Mouse (Mus musculus) heart, postnatal 0 days (tissue): Measurements from ENCODE around the gene Tppp3. TPM values are rescaled to one million over a fixed set of nuclear protein-coding genes. Genes with fewer than 3 reads are reported as not detected.

Experiments
- ATAC-seq: fragments of 200-750 bp; cut with Nextera tagmentation; 2 replicates; pipeline ENCODE4 v1.8.0; 2017; ENCODE audit warnings: low read depth, moderate number of reproducible peaks, moderate library complexity; ENCODE audit not compliant: insufficient read depth
- DNase-seq: peaks from one replicate; pipeline ENCODE4 v3.0.0-alpha.2; 2016; ENCODE audit warnings: low spot score
- H3K27ac ChIP-seq: fragments of 300-500 bp; sonication (generic); 2 replicates; pipeline ENCODE4 v1.5.1; 2014; ENCODE audit warnings: low read depth, mild to moderate bottlenecking
- H3K27me3 ChIP-seq: fragments of 300-500 bp; sonication (generic); 2 replicates; pipeline ENCODE4 v1.6.1; 2014; ENCODE audit warnings: low read length, mixed read lengths; ENCODE audit not compliant: control insufficient read depth, insufficient read depth
- H3K36me3 ChIP-seq: fragments of 300-500 bp; sonication (generic); replicated peaks from 2 replicates; pipeline ENCODE4 v1.6.1; 2014; ENCODE audit warnings: low read length, mixed read lengths; ENCODE audit not compliant: control insufficient read depth, insufficient read depth
- H3K4me1 ChIP-seq: fragments of 300-500 bp; sonication (generic); 2 replicates; pipeline ENCODE4 v1.6.1; 2014; ENCODE audit warnings: antibody characterized with exemption; ENCODE audit not compliant: control insufficient read depth, insufficient read depth
- H3K4me2 ChIP-seq: fragments of 300-500 bp; sonication (generic); 2 replicates; pipeline ENCODE4 v1.6.1; 2014; ENCODE audit warnings: low read depth, mild to moderate bottlenecking, low read length, moderate library complexity
- H3K4me3 ChIP-seq: fragments of 300-500 bp; sonication (generic); 2 replicates; pipeline ENCODE4 v1.5.1; 2014; ENCODE audit warnings: low read depth, low read length
- H3K9ac ChIP-seq: fragments of 300-500 bp; sonication (generic); replicated peaks from 2 replicates; pipeline ENCODE4 v1.6.1; 2014; ENCODE audit warnings: low read depth, low read length, mixed read lengths
- H3K9me3 ChIP-seq: fragments of 300-500 bp; sonication (generic); replicated peaks from 2 replicates; pipeline ENCODE4 v1.6.1; 2016; ENCODE audit warnings: low read length; ENCODE audit not compliant: control insufficient read depth
- CTCF ChIP-seq: IDR thresholded peaks from 2 replicates; pipeline ENCODE4 v1.5.1; 2016; ENCODE audit warnings: antibody characterized with exemption, control low read depth, low read depth
- EP300 ChIP-seq: IDR thresholded peaks from 2 replicates; pipeline ENCODE4 v1.6.1; 2016; ENCODE audit warnings: antibody characterized with exemption, low read depth
- WGBS: fragments of 180-500 bp; shearing (Covaris S2); extraction: QIAGEN DNeasy Blood & Tissue Kit; methylation state at CpG from one replicate; pipeline ENCODE4 v1.1.7; 2014; 5-methylcytosine and 5-hydroxymethylcytosine counted together
- polyA plus RNA-seq: library from polyadenylated mRNA; unstranded; fragments of >200 nt; fragmentation: Nextera tagmentation; extraction: Ambion mirVana; gene quantifications from 2 replicates; pipeline ENCODE4 v1.2.1, GENCODE M21; 2015
- total RNA-seq: library from RNA; depleted of rRNA; stranded (reverse); fragments of >200 nt; gene quantifications from 2 replicates; pipeline ENCODE4 v1.2.3, GENCODE M21; 2014; ENCODE audit warnings: low replicate concordance; rRNA removed

The Tppp3 gene
- total and polyA plus RNA-seq, 2 experiments from 2014 or later = 12.9 to 37.8 TPM

DNA sequence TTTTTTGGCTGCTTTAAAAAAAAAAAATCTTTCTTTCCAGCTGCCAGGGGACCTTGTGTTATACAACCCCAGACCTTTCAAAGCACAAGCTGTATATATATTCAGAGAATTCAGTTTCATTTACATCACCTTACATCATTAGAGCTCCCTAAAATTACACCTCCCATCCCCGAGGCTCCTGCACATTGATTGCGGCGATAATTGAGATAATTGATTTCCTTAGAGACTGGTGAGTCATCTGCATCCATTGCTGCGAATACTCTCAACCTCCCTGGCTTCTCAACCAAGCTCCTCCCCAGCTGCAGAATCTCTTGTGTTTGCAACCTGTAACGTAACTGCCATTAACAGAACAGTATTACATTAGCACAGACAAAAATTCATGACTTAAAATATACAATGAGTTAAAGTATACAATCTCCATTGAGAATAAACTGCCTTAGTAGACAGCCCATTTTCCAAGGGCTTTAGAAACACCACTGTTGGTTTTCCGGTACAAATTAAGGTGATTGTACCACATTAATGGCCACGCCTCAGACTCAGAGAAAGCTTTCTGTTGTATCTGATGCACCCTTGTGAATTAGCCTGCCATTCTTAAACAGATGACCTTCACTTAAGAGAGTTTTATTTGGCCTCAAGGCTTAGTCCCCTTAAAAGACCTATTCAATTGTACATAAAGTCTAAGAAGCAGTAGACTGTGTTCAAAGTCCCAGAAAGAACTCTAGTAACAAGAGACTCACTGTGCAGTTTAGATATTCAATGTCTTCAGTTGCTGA is 39.4 kb downstream of the Tppp3 start:
- Histone ChIP-seq H3K36me3 (no peaks in the 10 kb centered on the region), H3K4me1 (0 out of 2 replicates have a peak, but pooled peaks cover 5% of the 10 kb centered on the region), H3K27me3 (no peaks in the 10 kb centered on the region), H3K27ac (no peak overlapping the region), H3K4me2 (no peak overlapping the region), H3K9ac (no peak overlapping the region), H3K4me3 (no peak overlapping the region), H3K9me3 (no peaks in the 10 kb centered on the region)
- no peak for TF ChIP-seq EP300
- no peak for TF ChIP-seq CTCF
- no peak for ATAC-seq
- DNase-seq = no peak
- 64% methylated on average over 7 of the region's 7 CpGs for WGBS

- no peak for ATAC-seq
- Histone ChIP-seq H3K9me3 (no peaks in the 10 kb centered on the region), H3K4me2 (no peak overlapping the region), H3K4me3 (no peak overlapping the region), H3K9ac (no peak overlapping the region), H3K4me1 (no peaks in the 10 kb centered on the region), H3K27me3 (no peaks in the 10 kb centered on the region), H3K36me3 (no peaks in the 10 kb centered on the region), H3K27ac (no peak overlapping the region)
- TF ChIP-seq EP300 = no peak
- TF ChIP-seq CTCF = no peak
- 61% methylated on average over 6 of the region's 6 CpGs for whole genome bisulfite sequencing
- DNase-seq = no peak
These were observed 44.4 kb downstream of the Tppp3 start for GRCm38 (mm10) chr8:105426878-105427277.

DNA sequence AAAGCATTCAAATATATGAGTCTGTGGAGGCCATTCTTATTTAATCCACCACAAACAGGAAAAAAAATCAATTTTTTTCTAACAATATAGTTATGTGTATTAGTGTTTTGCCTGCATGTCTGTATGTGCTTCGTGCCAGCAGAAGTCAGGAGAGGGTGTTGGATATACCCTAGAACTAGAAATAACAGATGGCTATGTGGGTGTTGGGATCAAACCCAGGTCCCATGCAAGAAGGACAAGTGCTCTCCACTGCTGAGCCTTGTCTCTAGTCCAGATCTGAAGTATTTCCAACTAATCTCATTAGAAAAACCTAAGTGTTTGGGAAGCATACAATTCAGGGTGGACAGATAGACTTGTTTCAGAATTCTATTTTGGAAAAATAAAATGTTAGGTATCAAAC is 49.3 kb downstream of the Tppp3 start:
- Histone ChIP-seq H3K36me3 (no peaks in the 10 kb centered on the region), H3K27ac (no peak overlapping the region), H3K4me3 (no peak overlapping the region), H3K4me1 (no peaks in the 10 kb centered on the region), H3K9ac (no peak overlapping the region), H3K27me3 (no peaks in the 10 kb centered on the region), H3K4me2 (no peak overlapping the region), H3K9me3 (0 out of 2 replicates have a peak, but pooled peaks cover 1% of the 10 kb centered on the region)
- no peak for ATAC-seq
- TF ChIP-seq EP300 (no peak), CTCF (no peak)
- no peak for DNase-seq
- 62% methylated on average over 1 of the region's 1 CpGs for WGBS

DNA sequence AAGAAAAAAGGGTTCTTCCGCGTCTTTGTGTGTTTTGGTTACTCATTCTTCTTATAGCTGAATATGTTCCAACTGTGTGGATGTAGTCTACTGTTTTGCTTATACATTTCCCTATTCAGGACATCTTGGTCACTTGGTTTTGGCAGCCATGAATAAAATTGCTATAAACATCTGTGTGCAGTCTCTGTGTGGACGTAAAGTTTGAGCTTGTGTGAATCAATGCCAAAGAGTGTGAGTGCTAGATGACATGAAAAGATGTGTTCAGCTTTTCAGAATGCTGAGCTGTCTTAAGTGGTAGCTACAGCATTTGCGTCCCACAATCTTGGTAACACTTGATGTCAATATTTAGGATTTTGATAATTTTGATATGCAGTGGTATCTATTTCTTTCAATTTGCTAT is 51.5 kb downstream of the Tppp3 start:
- no peak overlapping the region for H3K27ac ChIP-seq
- H3K4me3 ChIP-seq = no peak overlapping the region
- no peak overlapping the region for H3K9ac ChIP-seq
- H3K36me3 ChIP-seq = no peaks in the 10 kb centered on the region
- no peak for TF ChIP-seq CTCF
- TF ChIP-seq EP300 = no peak
- H3K4me2 ChIP-seq = no peak overlapping the region
- H3K4me1 ChIP-seq = no peaks in the 10 kb centered on the region
- 0 out of 2 replicates have a peak, but pooled peaks cover 3% of the 10 kb centered on the region for H3K9me3 ChIP-seq
- DNase-seq (no peak), ATAC-seq (no peak)
- 76% methylated on average over 4 of the region's 4 CpGs for WGBS
- no peaks in the 10 kb centered on the region for H3K27me3 ChIP-seq

- 78% methylated on average over 2 of the region's 2 CpGs for WGBS
- Histone ChIP-seq H3K4me2 (no peak overlapping the region), H3K9ac (no peak overlapping the region), H3K36me3 (no peaks in the 10 kb centered on the region), H3K4me3 (no peak overlapping the region), H3K9me3 (0 out of 2 replicates have a peak, but pooled peaks cover 3% of the 10 kb centered on the region), H3K4me1 (no peaks in the 10 kb centered on the region), H3K27ac (no peak overlapping the region), H3K27me3 (peaks cover 7% of the 10 kb centered on the region)
- DNase-seq (no peak), ATAC-seq (no peak)
- TF ChIP-seq EP300 (no peak), CTCF (no peak)
These were observed 52.3 kb downstream of the Tppp3 start for GRCm38 (mm10) chr8:105418992-105419391.

Other genes with a start within 250 kb of the Tppp3 start
- gene D230025D16Rik, start 246.4 kb downstream of the Tppp3 start, total RNA-seq = 27.1 and 30.4 TPM in 2 replicates
- 14.3 and 15.2 TPM in 2 replicates for gene D230025D16Rik, start 246.4 kb downstream of the Tppp3 start, polyA plus RNA-seq
- 6.0 and 9.7 TPM in 2 replicates for gene B3gnt9, start 216.4 kb downstream of the Tppp3 start, total RNA-seq
- 7.3 and 7.7 TPM in 2 replicates for gene B3gnt9, start 216.4 kb downstream of the Tppp3 start, polyA plus RNA-seq
- gene Tradd, start 206.9 kb downstream of the Tppp3 start, total RNA-seq = 9.0 and 10.4 TPM in 2 replicates
- gene Tradd, start 206.9 kb downstream of the Tppp3 start, polyA plus RNA-seq = 16.7 and 17.6 TPM in 2 replicates
- gene Fbxl8, start 206.9 kb downstream of the Tppp3 start, total RNA-seq = 1.5 and 6.4 TPM in 2 replicates
- 3.6 and 4.3 TPM in 2 replicates for gene Fbxl8, start 206.9 kb downstream of the Tppp3 start, polyA plus RNA-seq
- 2.1 TPM in 1 of 2 replicates, not detected in the other for gene Hsf4, start 201.7 kb downstream of the Tppp3 start, total RNA-seq
- gene Hsf4, start 201.7 kb downstream of the Tppp3 start, polyA plus RNA-seq = 0.34 and 0.43 TPM in 2 replicates
- 6.8 and 13.2 TPM in 2 replicates for gene Nol3, start 195.4 kb downstream of the Tppp3 start, total RNA-seq
- gene Nol3, start 195.4 kb downstream of the Tppp3 start, polyA plus RNA-seq = 9.8 and 10.0 TPM in 2 replicates
- 0.43 and 3.5 TPM in 2 replicates for gene 4931428F04Rik, start 181.7 kb downstream of the Tppp3 start, total RNA-seq
- 3.3 and 3.5 TPM in 2 replicates for gene 4931428F04Rik, start 181.7 kb downstream of the Tppp3 start, polyA plus RNA-seq
- 6.1 and 10.6 TPM in 2 replicates for gene Exoc3l, start 175.4 kb downstream of the Tppp3 start, total RNA-seq
- gene Exoc3l, start 175.4 kb downstream of the Tppp3 start, polyA plus RNA-seq = 9.5 and 9.9 TPM in 2 replicates
- 19.2 and 27.9 TPM in 2 replicates for gene E2f4, start 173.9 kb downstream of the Tppp3 start, total RNA-seq
- gene E2f4, start 173.9 kb downstream of the Tppp3 start, polyA plus RNA-seq = 21.8 and 22.6 TPM in 2 replicates
- 1.4 and 2.2 TPM in 2 replicates for gene Elmo3, start 165.9 kb downstream of the Tppp3 start, total RNA-seq
- gene Elmo3, start 165.9 kb downstream of the Tppp3 start, polyA plus RNA-seq = 1.6 and 1.9 TPM in 2 replicates
- gene Lrrc29, start 145.2 kb downstream of the Tppp3 start, total RNA-seq = 4.0 and 5.8 TPM in 2 replicates
- 1.1 and 1.5 TPM in 2 replicates for gene Lrrc29, start 145.2 kb downstream of the Tppp3 start, polyA plus RNA-seq
- 69.3 and 81.0 TPM in 2 replicates for gene Tmem208, start 145.2 kb downstream of the Tppp3 start, total RNA-seq
- gene Tmem208, start 145.2 kb downstream of the Tppp3 start, polyA plus RNA-seq = 66.2 and 68.9 TPM in 2 replicates
- gene Fhod1, start 123.6 kb downstream of the Tppp3 start, total RNA-seq = 6.4 and 6.9 TPM in 2 replicates
- 0.70 and 0.72 TPM in 2 replicates for gene Fhod1, start 123.6 kb downstream of the Tppp3 start, polyA plus RNA-seq
- 1.2 and 3.9 TPM in 2 replicates for gene Slc9a5, start 122.7 kb downstream of the Tppp3 start, total RNA-seq
- gene Slc9a5, start 122.7 kb downstream of the Tppp3 start, polyA plus RNA-seq = 0.27 and 0.41 TPM in 2 replicates
- gene Plekhg4, start 98.3 kb downstream of the Tppp3 start, total RNA-seq = not detected in 2 replicates
- 0.03 and 0.08 TPM in 2 replicates for gene Plekhg4, start 98.3 kb downstream of the Tppp3 start, polyA plus RNA-seq
- gene Kctd19, start 58.0 kb downstream of the Tppp3 start, total RNA-seq = not detected in 2 replicates
- gene Kctd19, start 58.0 kb downstream of the Tppp3 start, polyA plus RNA-seq = not detected in 2 replicates
- 0.23 TPM in 1 of 2 replicates, not detected in the other for gene Lrrc36, start 58.0 kb downstream of the Tppp3 start, total RNA-seq
- 0.36 and 0.56 TPM in 2 replicates for gene Lrrc36, start 58.0 kb downstream of the Tppp3 start, polyA plus RNA-seq
- gene Zdhhc1, start 25.4 kb upstream of the Tppp3 start, total RNA-seq = 37.8 and 56.2 TPM in 2 replicates
- gene Zdhhc1, start 25.4 kb upstream of the Tppp3 start, polyA plus RNA-seq = 19.1 TPM in 2 replicates
- not detected in 2 replicates for gene Hsd11b2, start 47.2 kb upstream of the Tppp3 start, total RNA-seq
- gene Hsd11b2, start 47.2 kb upstream of the Tppp3 start, polyA plus RNA-seq = 0.18 and 0.25 TPM in 2 replicates
- gene Atp6v0d1, start 94.5 kb upstream of the Tppp3 start, total RNA-seq = 52.1 and 60.8 TPM in 2 replicates
- 57.5 and 58.9 TPM in 2 replicates for gene Atp6v0d1, start 94.5 kb upstream of the Tppp3 start, polyA plus RNA-seq
- 10.6 and 15.9 TPM in 2 replicates for gene Ripor1, start 133.7 kb upstream of the Tppp3 start, total RNA-seq
- gene Ripor1, start 133.7 kb upstream of the Tppp3 start, polyA plus RNA-seq = 21.2 and 22.2 TPM in 2 replicates
- gene Ctcf, start 165.0 kb upstream of the Tppp3 start, total RNA-seq = 13.7 and 21.3 TPM in 2 replicates
- 42.0 and 42.3 TPM in 2 replicates for gene Ctcf, start 165.0 kb upstream of the Tppp3 start, polyA plus RNA-seq
- gene Agrp, start 165.9 kb upstream of the Tppp3 start, total RNA-seq = not detected in 2 replicates
- 0.25 and 0.53 TPM in 2 replicates for gene Agrp, start 165.9 kb upstream of the Tppp3 start, polyA plus RNA-seq
- 1.3 and 1.4 TPM in 2 replicates for gene Carmil2, start 214.7 kb upstream of the Tppp3 start, total RNA-seq
- gene Carmil2, start 214.7 kb upstream of the Tppp3 start, polyA plus RNA-seq = 0.05 and 0.10 TPM in 2 replicates
- gene Acd, start 229.6 kb upstream of the Tppp3 start, total RNA-seq = 8.7 and 12.8 TPM in 2 replicates
- 29.1 and 32.1 TPM in 2 replicates for gene Acd, start 229.6 kb upstream of the Tppp3 start, polyA plus RNA-seq
- gene Pard6a, start 229.6 kb upstream of the Tppp3 start, total RNA-seq = 14.0 and 15.5 TPM in 2 replicates
- 16.7 and 18.5 TPM in 2 replicates for gene Pard6a, start 229.6 kb upstream of the Tppp3 start, polyA plus RNA-seq
- gene 4933405L10Rik, start 236.1 kb upstream of the Tppp3 start, total RNA-seq = not detected in 2 replicates
- not detected in 2 replicates for gene 4933405L10Rik, start 236.1 kb upstream of the Tppp3 start, polyA plus RNA-seq
- 1.1 and 11.1 TPM in 2 replicates for gene Enkd1, start 236.7 kb upstream of the Tppp3 start, total RNA-seq
- gene Enkd1, start 236.7 kb upstream of the Tppp3 start, polyA plus RNA-seq = 4.0 and 5.9 TPM in 2 replicates